Mouse (Mus musculus): ENCODE measurements around the gene Ncam1.

DNA sequence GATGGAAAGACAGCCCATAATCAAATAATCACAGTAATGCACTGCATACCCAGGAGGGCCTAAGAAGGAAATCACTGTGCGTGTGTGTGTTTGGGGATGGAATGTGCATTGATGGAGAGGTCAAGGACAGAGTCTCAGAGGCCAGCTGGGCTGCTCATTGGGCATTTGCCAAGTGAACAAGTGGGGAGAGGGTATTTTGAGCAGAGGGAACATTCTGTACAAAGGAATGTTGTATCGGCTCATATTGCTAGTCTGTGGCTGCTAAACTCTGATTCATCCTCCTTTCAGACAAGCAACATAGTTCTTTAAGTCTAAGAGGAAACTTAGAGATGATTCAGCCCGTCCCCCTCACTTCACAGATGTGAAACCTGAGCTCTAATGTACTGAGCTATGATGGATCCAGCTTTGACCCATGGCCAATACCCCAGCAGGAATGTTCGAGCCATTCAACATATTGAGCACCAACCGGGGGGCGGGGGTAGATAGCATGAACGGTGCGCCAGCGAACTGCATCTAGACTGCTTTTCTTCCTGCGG is 17.5 kb upstream of the Ncam1 start:
- TF ChIP-seq POLR2A (IDR thresholded peaks at IDR 0.05; ENCODE audit: insufficient read depth, low read length), result no peak
- TF ChIP-seq CTCF (IDR thresholded peaks at IDR 0.05; ENCODE audit: low read depth, low read length), result no peak
- TF ChIP-seq EP300 (IDR thresholded peaks at IDR 0.05; ENCODE audit: insufficient read depth, low read depth, low read length), result no peak
